Mouse (Mus musculus) large intestine, adult 2 months (tissue): Measurements from ENCODE around the gene 4921539E11Rik. TPM values are rescaled to one million over a fixed set of nuclear protein-coding genes. Genes with fewer than 3 reads are reported as not detected.

Source experiments
- DNase-seq: peaks from one replicate; pipeline ENCODE4 v3.0.0-alpha.2; 2012; ENCODE audit warnings: low read depth, low spot score
- WGBS: fragments of 180-500 bp; shearing (Covaris S2); methylation state at CpG from one replicate; pipeline ENCODE4 v1.1.7; 2018; 5-methylcytosine and 5-hydroxymethylcytosine counted together
- polyA plus RNA-seq: library from polyadenylated mRNA; depleted of rRNA; stranded (reverse); fragments of >200 nt; gene quantifications from 2 replicates; pipeline ENCODE4 v1.2.3, GENCODE M21; 2012; rRNA removed

4921539E11Rik gene
- polyA plus RNA-seq: not detected in 2 replicates

- WGBS: 69% methylated on average over 2 of the region's 2 CpGs
- no peak for DNase-seq
Observed at GRCm38 (mm10) chr4:103290763-103291162, at the start of gene 4921539E11Rik. Gene 4921539E11Rik, minus strand, starts transcription at chr4:103290863.

- WGBS: 65% methylated on average over 5 of the region's 5 CpGs
- no peak for DNase-seq
Observed at GRCm38 (mm10) chr4:103335134-103335533, 44.5 kb upstream of the 4921539E11Rik start.

GRCm38 (mm10) chr4:103329348-103329747 lies 38.7 kb upstream of the 4921539E11Rik start:
- WGBS: 58% methylated on average over 6 of the region's 6 CpGs
- DNase-seq: no peak

GRCm38 (mm10) chr4:103326994-103327393 lies 36.3 kb upstream of the 4921539E11Rik start:
- 50% methylated on average over 3 of the region's 3 CpGs for WGBS

GRCm38 (mm10) chr4:103324688-103325451 lies 34.2 kb upstream of the 4921539E11Rik start:
- WGBS: 82% methylated on average over 17 of the region's 17 CpGs

More at GRCm38 (mm10) chr4:103326994-103327393, 36.3 kb upstream of the 4921539E11Rik start:
- peak; percentile 43 for DNase-seq

GRCm38 (mm10) chr4:103321461-103321860 lies 30.8 kb upstream of the 4921539E11Rik start:
- DNase-seq: no peak
- 58% methylated on average over 6 of the region's 6 CpGs for WGBS

More at GRCm38 (mm10) chr4:103324688-103325451, 34.2 kb upstream of the 4921539E11Rik start:
- DNase-seq: no peak

- 82% methylated on average over 4 of the region's 4 CpGs for WGBS
- DNase-seq: no peak
Observed at GRCm38 (mm10) chr4:103315861-103316260, 25.2 kb upstream of the 4921539E11Rik start.

GRCm38 (mm10) chr4:103314526-103314910 lies 23.9 kb upstream of the 4921539E11Rik start:
- 56% methylated on average over 3 of the region's 3 CpGs for WGBS
- DNase-seq: no peak

- under 1% methylated on average over 61 of the region's 61 CpGs for WGBS
- DNase-seq: peak; percentile 92
Observed at GRCm38 (mm10) chr4:103313587-103314525, 23.2 kb upstream of the 4921539E11Rik start, which contains the start of gene Oma1. Gene Oma1, plus strand, starts transcription at chr4:103313812.

- 65% methylated on average over 1 of the region's 1 CpGs for WGBS
- no peak for DNase-seq
Observed at GRCm38 (mm10) chr4:103303851-103304250, 13.2 kb upstream of the 4921539E11Rik start.

- no peak for DNase-seq
- 59% methylated on average over 10 of the region's 10 CpGs for WGBS
Observed at GRCm38 (mm10) chr4:103299342-103299741, 8.7 kb upstream of the 4921539E11Rik start.

- WGBS: 82% methylated on average over 7 of the region's 7 CpGs
- DNase-seq: no peak
Observed at GRCm38 (mm10) chr4:103288342-103288741, 2.3 kb downstream of the 4921539E11Rik start.

GRCm38 (mm10) chr4:103273021-103273420 lies 17.6 kb downstream of the 4921539E11Rik start:
- DNase-seq: no peak
- WGBS: 77% methylated on average over 7 of the region's 8 CpGs

- DNase-seq: no peak
- 88% methylated on average over 4 of the region's 4 CpGs for WGBS
Observed at GRCm38 (mm10) chr4:103269336-103269735, 21.3 kb downstream of the 4921539E11Rik start.

- no peak for DNase-seq
- 30% methylated on average over 2 of the region's 2 CpGs for WGBS
Observed at GRCm38 (mm10) chr4:103265166-103265565, 25.5 kb downstream of the 4921539E11Rik start.

- no peak for DNase-seq
- 16% methylated on average over 8 of the region's 8 CpGs for WGBS
Observed at GRCm38 (mm10) chr4:103263812-103264396, 26.8 kb downstream of the 4921539E11Rik start.

- WGBS: 24% methylated on average over 5 of the region's 5 CpGs
- DNase-seq: no peak
Observed at GRCm38 (mm10) chr4:103263378-103263777, 27.3 kb downstream of the 4921539E11Rik start.

- 74% methylated on average over 3 of the region's 3 CpGs for WGBS
- DNase-seq: no peak
Observed at GRCm38 (mm10) chr4:103258817-103259216, 31.8 kb downstream of the 4921539E11Rik start.

GRCm38 (mm10) chr4:103253846-103254245 lies 36.8 kb downstream of the 4921539E11Rik start:
- no peak for DNase-seq
- WGBS: 74% methylated on average over 4 of the region's 4 CpGs
